9 mouse cellular contexts compared by ENCODE assay signal in the genomic region with DNA sequence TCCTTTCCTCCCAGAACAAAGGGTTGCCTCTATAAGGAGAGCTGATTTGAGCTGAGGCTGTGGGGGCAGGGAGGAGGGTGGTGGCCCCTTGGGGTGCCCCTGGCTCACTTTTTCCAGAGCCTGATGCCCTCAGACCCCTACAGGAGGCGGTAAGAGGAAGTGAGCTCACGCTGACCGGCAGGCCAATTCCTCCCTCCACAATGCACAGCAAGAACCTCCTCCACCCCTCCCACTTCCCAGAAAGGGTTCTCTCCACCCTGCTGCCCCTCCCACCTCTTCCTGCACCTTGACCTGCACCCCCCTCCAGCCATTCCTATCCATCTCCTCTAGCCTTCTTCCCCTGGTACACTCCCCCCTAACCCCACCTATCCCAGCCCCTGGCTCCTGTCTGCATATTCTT. TPM values are rescaled to one million over a fixed set of nuclear protein-coding genes. Genes with fewer than 3 reads are reported as not detected.
DNase-seq lines count a peak whose midpoint lies in the region; ATAC-seq and TF ChIP-seq lines count a peak whose summit lies in the region.
"Had no signal": no experiment of that assay in that cellular context is flagged by ENCODE, and none has a peak within 500 bp of the region (broad histone marks: within the 10 kb centered on the region; RNA-seq: fewer than 3 reads in every experiment).

No protein-coding gene starts in this region.

- no peaks in the 10 kb centered on the region for H3K9me3 ChIP-seq in G1E (replicated peaks)
- H3K9me3 ChIP-seq in forebrain, postnatal 0 days (ENCODE audit: low read length) = no peaks in the 10 kb centered on the region

- DNase-seq in G1E (ENCODE audit: low spot score) = peak; percentile 36
- DNase-seq in lung, postnatal 10 days = peak; percentile 74
- no peak for DNase-seq in right cerebral cortex, postnatal 25 days
- no peak for DNase-seq in forebrain, postnatal 0 days
- DNase-seq in natural killer cell, adult 2 months (ENCODE audit: low spot score in 2 of 2) = no peak
- DNase-seq: cerebellum, adult 11 months had no signal

- H3K27me3 ChIP-seq in G1E (ENCODE audit: insufficient read depth, low read length) = peaks cover 9% of the 10 kb centered on the region
- no peaks in the 10 kb centered on the region for H3K27me3 ChIP-seq in forebrain, postnatal 0 days (ENCODE audit: insufficient read depth, low read length)

- no peak for ATAC-seq in G1E (ENCODE audit: extremely low read depth, insufficient number of reproducible peaks, low FRiP score, poor library complexity, severe bottlenecking)
- ATAC-seq in common myeloid progenitor, adult 5-6 weeks (replicated peaks; ENCODE audit: low read depth, poor library complexity, severe bottlenecking) = peak; percentile 43
- peak; percentile 38 to 68; a peak in 3 of 4 replicates for ATAC-seq in hematopoietic stem cell, adult 5-6 weeks (replicated peaks in 1 of 2; ENCODE audit: insufficient read depth in 1 of 2, low FRiP score in 2 of 2, low TSS enrichment in 1 of 2, low read depth in 1 of 2, poor library complexity in 2 of 2, severe bottlenecking in 2 of 2)
- ATAC-seq in forebrain, postnatal 0 days = no peak

- 35% methylated on average over 3 of the region's 3 CpGs for WGBS in forebrain, postnatal 0 days

- H3K4me2 ChIP-seq in forebrain, postnatal 0 days (ENCODE audit: low read depth) = no peak overlapping the region
- H3K4me2 ChIP-seq: midbrain, embryonic 11.5 days had no signal

- H3K4me1 ChIP-seq in G1E (ENCODE audit: insufficient read depth, low read depth, low read length) = peaks cover 58% of the 10 kb centered on the region
- H3K4me1 ChIP-seq in forebrain, postnatal 0 days (ENCODE audit: insufficient read depth) = 0 out of 2 replicates have a peak, but pooled peaks cover 5% of the 10 kb centered on the region

- no peaks in the 10 kb centered on the region for H3K36me3 ChIP-seq in G1E (replicated peaks)
- H3K36me3 ChIP-seq in forebrain, postnatal 0 days (ENCODE audit: insufficient read depth) = 0 out of 2 replicates have a peak, but pooled peaks cover 4% of the 10 kb centered on the region

- no peak for TF ChIP-seq CTCF in G1E (IDR thresholded peaks at IDR 0.05; ENCODE audit: low read depth, low read length)
- TF ChIP-seq CTCF in forebrain, postnatal 0 days (IDR thresholded peaks at IDR 0.05; ENCODE audit: low read depth) = no peak

- no peak overlapping the region for H3K9ac ChIP-seq in forebrain, postnatal 0 days

- H3K4me3 ChIP-seq in G1E (ENCODE audit: low read depth, low read length) = peak overlapping the region; percentile 21; the same call in 1 of the 2 replicates
- no peak overlapping the region for H3K4me3 ChIP-seq in forebrain, postnatal 0 days (ENCODE audit: low read depth, low read length)

- no peak overlapping the region for H3K27ac ChIP-seq in forebrain, postnatal 0 days (ENCODE audit: low read depth, low read length)

RNA-seq across cellular contexts. Expression of a gene that starts 3.2 kb away (rescaled TPM):
- total RNA-seq in G1E (2014; fragmentation: Nextera tagmentation) = 8.5 and 17.9 TPM in 2 replicates
- total RNA-seq in G1E (2017) = 2.4 and 4.4 TPM in 2 replicates
- polyA plus RNA-seq in G1E (2012) = 18.6 and 21.9 TPM in 2 replicates
- 6.2 and 9.6 TPM in 2 replicates for total RNA-seq in common myeloid progenitor, adult 5-6 weeks (2017)
- total RNA-seq in hematopoietic stem cell, adult 5-6 weeks (2017) = 7.3 and 11.4 TPM in 2 replicates
- total RNA-seq in forebrain, postnatal 0 days (2014; rRNA removed) = 52.7 and 52.9 TPM in 2 replicates
- 7.0 and 10.2 TPM in 2 replicates for polyA plus RNA-seq in forebrain, postnatal 0 days (2015; fragmentation: Nextera tagmentation; extraction: Ambion mirVana)

RNA-seq across cellular contexts. Expression of a gene that starts 49.8 kb away (rescaled TPM):
- total RNA-seq in G1E (2014; fragmentation: Nextera tagmentation) = 14.9 and 49.0 TPM in 2 replicates
- total RNA-seq in G1E (2017) = 11.3 and 15.4 TPM in 2 replicates
- 5.2 and 6.0 TPM in 2 replicates for polyA plus RNA-seq in G1E (2012)
- 14.2 and 16.1 TPM in 2 replicates for total RNA-seq in common myeloid progenitor, adult 5-6 weeks (2017)
- total RNA-seq in hematopoietic stem cell, adult 5-6 weeks (2017) = 12.8 and 13.6 TPM in 2 replicates
- total RNA-seq in forebrain, postnatal 0 days (2014; rRNA removed) = 54.9 and 64.3 TPM in 2 replicates
- 5.3 and 6.4 TPM in 2 replicates for polyA plus RNA-seq in forebrain, postnatal 0 days (2015; fragmentation: Nextera tagmentation; extraction: Ambion mirVana)

Comparison
In these comparisons a context has a peak if more than half of its experiments do, and no peak if none do; other contexts are left out.
1. ATAC-seq: peak in common myeloid progenitor, adult 5-6 weeks (single experiment) and hematopoietic stem cell, adult 5-6 weeks (2 of 2); none in G1E (single experiment) and forebrain, postnatal 0 days (single experiment).
2. DNase-seq: peak in G1E (single experiment) and lung, postnatal 10 days (single experiment); none in right cerebral cortex, postnatal 25 days (single experiment), forebrain, postnatal 0 days (single experiment) and natural killer cell, adult 2 months (0 of 2).